Comparison of ENCODE assay signal across 7 mouse cellular contexts in genomic region chr1:82724339-82725025, GRCm38 (mm10). TPM values are rescaled to one million over a fixed set of nuclear protein-coding genes. Genes with fewer than 3 reads are reported as not detected.
DNase-seq lines count a peak whose midpoint lies in the region; ATAC-seq lines count a peak whose summit lies in the region.

Mff (plus strand) TSS chr1:82724890.

- peak within 1 kb of the TSS; percentile 95 for H3K4me3 ChIP-seq in intestine, embryonic 16.5 days (ENCODE audit: low read length)
- peak within 1 kb of the TSS; percentile 80 for H3K4me3 ChIP-seq in midbrain, embryonic 11.5 days (ENCODE audit: low read depth, low read length)

- intact Hi-C loops in left cerebral cortex, postnatal 36 days (cut with DNase I) = no loop called here

- peak within 1 kb of the TSS; percentile 97 for H3K9ac ChIP-seq in intestine, embryonic 16.5 days (ENCODE audit: low read depth, low read length)
- peak within 1 kb of the TSS; percentile 89 for H3K9ac ChIP-seq in midbrain, embryonic 11.5 days (ENCODE audit: low read length)

- 10% methylated on average over 38 of the region's 38 CpGs for WGBS in intestine, embryonic 16.5 days
- WGBS in midbrain, embryonic 11.5 days = 10% methylated on average over 38 of the region's 38 CpGs

- peak within 1 kb of the TSS; percentile 95 for H3K4me2 ChIP-seq in intestine, embryonic 16.5 days (ENCODE audit: low read depth, low read length)
- peak within 1 kb of the TSS; percentile 65 for H3K4me2 ChIP-seq in midbrain, embryonic 11.5 days

- peak within 1 kb of the TSS; percentile 77; the same call in 1 of the 2 replicates for H3K27ac ChIP-seq in intestine, embryonic 16.5 days (ENCODE audit: low read length)
- peak within 1 kb of the TSS; percentile 40; the same call in 1 of the 2 replicates for H3K27ac ChIP-seq in midbrain, embryonic 11.5 days (ENCODE audit: low read depth, low read length)

- peak; percentile 99 for ATAC-seq in intestine, embryonic 16.5 days
- peak; percentile 99 for ATAC-seq in midbrain, embryonic 11.5 days (ENCODE audit: low FRiP score)

- DNase-seq in adrenal gland, adult 8-10 months = peak; percentile 91
- DNase-seq in embryo, embryonic 9.5 days (ENCODE audit: extremely low spot score) = peak; percentile 92
- peak; percentile 80 to 94 for DNase-seq in gastrocnemius, postnatal 4 days (ENCODE audit: low spot score in 2 of 2)
- DNase-seq in left cerebral cortex, postnatal 36 days (ENCODE audit: low spot score in 2 of 2) = peak; percentile 95 to 96
- peak; percentile 97 for DNase-seq in midbrain, embryonic 11.5 days (ENCODE audit: low spot score, missing footprints)
- peak; percentile 92 for DNase-seq in skeletal muscle tissue, adult 2 months (ENCODE audit: low read depth, low spot score)

- H3K36me3 ChIP-seq in intestine, embryonic 16.5 days (ENCODE audit: control insufficient read depth, insufficient read depth, low read length) = no peaks in the 10 kb centered on the region
- H3K36me3 ChIP-seq in midbrain, embryonic 11.5 days (ENCODE audit: control insufficient read depth, insufficient read depth, low read length) = no peaks in the 10 kb centered on the region; the same call in none of the 2 replicates

- no peaks in the 10 kb centered on the region for H3K9me3 ChIP-seq in intestine, embryonic 16.5 days (ENCODE audit: control insufficient read depth, low read length)
- no peaks in the 10 kb centered on the region for H3K9me3 ChIP-seq in midbrain, embryonic 11.5 days (ENCODE audit: control insufficient read depth, low read length)

- H3K27me3 ChIP-seq in intestine, embryonic 16.5 days (replicated peaks; ENCODE audit: control insufficient read depth, insufficient read depth, low read length) = no peaks in the 10 kb centered on the region
- H3K27me3 ChIP-seq in midbrain, embryonic 11.5 days (ENCODE audit: control insufficient read depth, insufficient read depth, low read length) = no peaks in the 10 kb centered on the region; the same call in 1 of the 2 replicates

- peaks cover 8% of the 10 kb centered on the region for H3K4me1 ChIP-seq in intestine, embryonic 16.5 days (ENCODE audit: control insufficient read depth, insufficient read depth, low read length)
- peaks cover 8% of the 10 kb centered on the region for H3K4me1 ChIP-seq in midbrain, embryonic 11.5 days (ENCODE audit: control insufficient read depth, insufficient read depth, low read length)

RNA-seq across cellular contexts. Expression of gene Mff, which starts in this region (rescaled TPM):
- 100 to 1,000 TPM; 124 to 153 (median 137) TPM for total RNA-seq in adrenal gland, adult 8-10 months (2022)
- total RNA-seq in gastrocnemius, postnatal 4 days (2021) = 100 to 1,000 TPM; 146 to 158 TPM
- polyA plus RNA-seq in intestine, embryonic 16.5 days (2015; fragmentation: Nextera tagmentation; extraction: Ambion mirVana) = 166 and 173 TPM in 2 replicates
- 100 to 1,000 TPM; 259 to 282 TPM for total RNA-seq in left cerebral cortex, postnatal 36 days (2021)
- polyA plus RNA-seq in midbrain, embryonic 11.5 days (2014; fragmentation: Nextera tagmentation; extraction: Ambion mirVana) = 288 and 298 TPM in 2 replicates

Comparison
In these comparisons a context has a peak if more than half of its experiments do, and no peak if none do; other contexts are left out.
1. Peak in every context shown above with its lines: DNase-seq, ATAC-seq, H3K4me3 ChIP-seq and H3K27ac ChIP-seq.